Mouse (Mus musculus) embryo, embryonic 11 days (tissue): Measurements from ENCODE around the gene Gid4.
A peak's percentile ranks its signal among the peaks of the same experiment; 100 is the strongest.

Experiments used
- DNase-seq: peaks from one replicate; pipeline ENCODE4 v3.0.0-alpha.2; 2015

Gid4 gene

GRCm38 (mm10) chr11:60416963-60417716 lies at the start of gene Gid4:
Gene Gid4, plus strand, starts transcription at chr11:60417145.
- DNase-seq = peak; percentile 100

DNA sequence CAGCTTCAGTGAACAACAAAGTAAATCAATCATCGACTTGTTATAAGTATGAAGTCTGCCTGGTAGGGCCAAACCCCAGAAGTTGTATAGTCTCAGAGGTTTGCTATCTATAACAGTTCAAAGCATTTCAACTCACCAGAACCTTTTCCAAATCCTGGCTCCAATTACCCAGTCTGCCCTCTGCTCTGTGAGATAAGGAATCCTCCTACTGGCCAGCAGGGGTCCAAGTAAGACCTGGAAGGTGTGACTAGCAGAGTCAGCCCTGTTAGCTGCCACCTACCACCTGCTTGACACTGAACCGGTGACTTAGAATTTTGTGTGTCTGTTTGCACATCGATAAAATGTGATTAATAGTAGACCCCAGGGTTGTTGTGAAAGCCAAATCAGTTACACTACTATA lies 49.7 kb upstream of the Gid4 start:
- DNase-seq = peak; percentile 20

- no peak for DNase-seq
Measured at GRCm38 (mm10) chr11:60368909-60369308, 48.0 kb upstream of the Gid4 start.

DNA sequence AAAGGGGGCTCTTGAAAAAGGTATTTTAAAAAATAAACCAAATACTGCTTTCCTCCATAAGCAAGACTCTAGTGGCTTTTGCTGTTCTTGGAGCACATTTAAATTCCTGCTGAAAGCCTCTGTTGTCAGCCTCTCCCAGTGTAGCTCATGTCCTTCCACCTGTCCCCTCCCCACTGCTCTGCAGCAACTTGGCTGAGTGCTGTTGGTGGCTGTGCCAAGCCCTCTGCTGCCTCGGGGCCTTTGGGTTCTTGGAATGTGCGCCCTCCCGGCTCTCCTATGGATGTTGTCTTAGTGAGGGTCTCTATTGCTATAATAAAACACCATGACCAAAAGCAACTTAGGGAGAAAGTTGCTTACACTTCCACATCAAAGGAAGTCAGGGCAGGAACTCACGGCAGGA lies 47.5 kb upstream of the Gid4 start:
- no peak for DNase-seq

DNA sequence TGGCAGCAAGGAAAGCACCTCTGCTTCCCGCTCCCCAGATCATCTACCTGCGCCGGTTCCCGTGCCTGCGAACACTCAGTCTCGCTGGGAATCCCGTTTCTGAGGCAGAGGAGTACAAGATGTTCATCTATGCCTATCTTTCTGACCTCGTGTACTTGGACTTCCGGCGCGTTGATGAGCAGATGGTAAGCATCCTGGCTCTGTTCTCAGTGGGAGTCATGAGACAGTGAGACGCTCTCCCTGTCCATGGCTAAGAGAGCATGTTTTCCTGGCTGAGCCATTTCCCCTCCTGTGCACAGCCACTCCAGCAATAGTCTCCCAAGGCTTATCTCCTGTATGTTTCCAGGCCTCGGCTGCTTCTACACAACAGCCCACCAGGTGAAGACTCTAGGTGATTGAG lies 46.5 kb upstream of the Gid4 start:
- DNase-seq = no peak

- no peak for DNase-seq
Measured at GRCm38 (mm10) chr11:60374481-60374880, 42.5 kb upstream of the Gid4 start.

DNA sequence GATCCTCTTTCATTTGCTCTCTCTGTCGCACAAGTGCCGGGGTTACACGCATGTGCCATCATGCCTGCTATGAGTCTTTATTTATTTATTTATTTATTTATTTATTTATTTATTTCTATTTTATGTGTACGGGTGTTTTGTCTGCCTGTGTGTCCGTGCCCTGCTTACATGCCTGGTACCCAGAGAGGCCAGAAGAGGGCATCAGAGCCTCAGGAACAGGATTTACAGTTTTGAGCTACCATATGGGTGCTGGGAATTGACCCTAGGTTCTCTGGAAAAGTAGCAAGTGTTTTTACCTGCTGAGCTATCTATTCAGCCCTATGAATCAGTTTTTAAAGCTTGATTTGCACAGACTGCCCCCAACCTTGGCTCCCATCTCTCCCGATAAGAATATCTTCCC lies 33.4 kb upstream of the Gid4 start:
- DNase-seq = no peak

DNA sequence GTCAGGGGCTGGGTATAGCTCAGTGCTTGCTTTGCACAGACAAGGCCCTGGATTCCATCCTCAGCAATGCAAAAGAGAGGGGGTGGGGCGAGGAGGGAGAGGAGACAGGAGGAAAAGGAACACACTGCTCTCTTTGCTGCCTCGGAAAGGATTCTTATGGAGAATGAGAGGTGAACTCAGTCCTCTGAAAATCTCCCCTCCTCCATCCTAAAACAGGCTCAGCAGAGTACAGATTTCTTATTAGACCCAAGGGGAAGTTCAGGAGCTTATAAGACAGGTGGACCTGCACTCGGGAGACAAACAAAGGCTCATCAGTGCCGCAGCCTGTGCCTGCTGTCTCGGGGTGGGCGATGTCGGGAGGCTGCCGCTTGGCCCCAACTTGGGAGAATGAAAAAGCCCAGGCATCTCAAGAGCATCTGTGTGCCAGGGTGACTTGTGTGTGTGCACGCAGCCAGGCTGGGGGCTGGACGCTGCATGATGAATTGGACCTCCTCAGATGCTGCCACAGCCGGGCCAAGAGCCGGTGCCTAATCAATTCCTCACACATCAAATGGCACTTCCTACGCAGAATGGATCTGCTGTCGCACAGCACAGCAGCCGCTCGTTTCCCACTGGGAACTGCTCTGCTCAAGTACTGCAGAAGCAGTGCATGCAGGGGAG lies 32.1 kb upstream of the Gid4 start:
- DNase-seq = peak; percentile 59

- DNase-seq = no peak
Measured at GRCm38 (mm10) chr11:60385946-60386345, 31.0 kb upstream of the Gid4 start.

GRCm38 (mm10) chr11:60387944-60388343 lies 29.0 kb upstream of the Gid4 start:
- no peak for DNase-seq

- DNase-seq = no peak
Measured at GRCm38 (mm10) chr11:60391346-60391745, 25.6 kb upstream of the Gid4 start.

DNA sequence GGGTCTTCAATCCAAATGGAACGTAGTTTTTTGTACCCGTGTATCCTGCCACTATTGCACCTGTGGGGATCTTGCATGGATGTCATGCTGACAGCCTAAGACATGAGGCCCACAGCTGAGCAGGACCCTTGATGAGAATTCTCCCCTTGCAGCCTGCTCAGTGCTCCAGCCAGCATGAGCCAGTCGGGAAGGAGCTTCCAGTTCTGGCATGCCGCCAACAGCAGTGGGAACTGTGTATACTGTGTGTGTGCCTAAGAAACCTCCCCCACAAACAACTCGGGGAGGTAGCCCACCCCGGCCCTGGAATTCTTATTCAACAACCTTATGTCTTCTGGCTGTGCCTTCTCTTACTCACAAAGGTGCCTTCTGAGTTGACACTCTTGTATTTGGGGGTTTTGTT lies 20.4 kb upstream of the Gid4 start:
- no peak for DNase-seq

- no peak for DNase-seq
Measured at GRCm38 (mm10) chr11:60397172-60397571, 19.8 kb upstream of the Gid4 start.

DNA sequence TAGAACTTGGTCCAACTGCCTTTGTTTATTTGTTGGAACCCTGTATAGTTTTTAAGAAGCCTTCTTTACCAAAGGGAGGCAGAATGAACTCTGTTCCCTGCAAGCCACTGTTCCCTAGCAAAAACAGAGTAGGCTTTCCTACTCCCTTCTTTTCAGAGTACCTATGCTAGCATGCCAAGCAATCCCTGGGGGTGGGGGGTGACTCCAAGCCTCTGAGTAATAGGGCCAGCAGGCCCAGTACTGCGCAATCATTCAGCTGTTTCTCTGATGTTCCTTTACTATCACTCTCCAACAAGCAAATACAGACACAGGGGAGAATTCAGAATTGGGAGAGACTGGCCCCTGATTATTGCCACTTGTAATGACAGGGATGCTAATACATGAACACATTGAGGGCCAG lies 10.3 kb upstream of the Gid4 start:
- DNase-seq = no peak

GRCm38 (mm10) chr11:60412173-60412572 lies 4.8 kb upstream of the Gid4 start:
- DNase-seq = peak; percentile 89

DNA sequence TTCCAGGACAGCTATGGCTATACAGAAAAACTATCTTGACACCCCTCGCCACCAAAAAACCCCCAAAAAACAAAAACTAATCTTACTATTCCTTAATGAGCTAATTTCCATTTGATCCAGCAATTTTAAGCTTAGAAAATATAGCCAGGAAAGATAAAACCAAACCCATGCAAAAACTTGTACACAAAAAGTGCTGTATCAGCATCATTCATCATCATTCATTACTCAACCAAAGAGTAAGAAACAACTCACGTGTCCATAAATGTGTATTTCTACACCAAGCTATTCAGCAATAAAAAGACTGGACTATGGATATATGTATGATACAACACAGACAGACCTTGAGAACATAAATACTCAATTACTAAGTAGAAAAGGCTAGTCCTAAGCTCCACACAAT lies 4.0 kb upstream of the Gid4 start:
- no peak for DNase-seq

GRCm38 (mm10) chr11:60416590-60416962 lies 369 bp upstream of the Gid4 start:
- DNase-seq = no peak

- peak; percentile 62 for DNase-seq
Measured at GRCm38 (mm10) chr11:60417717-60418472, 950 bp downstream of the Gid4 start, which contains the start of gene Atpaf2. Gene Atpaf2, minus strand, starts transcription at chr11:60418457.

DNA sequence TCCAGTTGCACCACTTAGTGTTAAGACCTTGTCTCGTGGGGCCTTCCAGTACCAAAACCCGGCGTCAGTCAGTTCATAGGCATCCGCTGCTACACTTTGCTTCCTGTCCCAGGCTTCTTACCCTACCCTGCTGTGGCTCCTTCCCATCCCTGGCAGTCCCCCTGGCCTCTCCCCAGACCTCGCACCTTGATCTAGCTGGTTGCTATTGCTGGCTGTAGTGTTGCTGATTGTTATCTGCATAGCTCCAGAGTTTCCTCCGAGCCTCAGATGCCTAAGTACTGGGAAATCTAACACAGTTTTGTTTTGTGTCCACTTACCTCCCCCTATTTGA lies 1.5 kb downstream of the Gid4 start:
- DNase-seq = peak; percentile 10

DNA sequence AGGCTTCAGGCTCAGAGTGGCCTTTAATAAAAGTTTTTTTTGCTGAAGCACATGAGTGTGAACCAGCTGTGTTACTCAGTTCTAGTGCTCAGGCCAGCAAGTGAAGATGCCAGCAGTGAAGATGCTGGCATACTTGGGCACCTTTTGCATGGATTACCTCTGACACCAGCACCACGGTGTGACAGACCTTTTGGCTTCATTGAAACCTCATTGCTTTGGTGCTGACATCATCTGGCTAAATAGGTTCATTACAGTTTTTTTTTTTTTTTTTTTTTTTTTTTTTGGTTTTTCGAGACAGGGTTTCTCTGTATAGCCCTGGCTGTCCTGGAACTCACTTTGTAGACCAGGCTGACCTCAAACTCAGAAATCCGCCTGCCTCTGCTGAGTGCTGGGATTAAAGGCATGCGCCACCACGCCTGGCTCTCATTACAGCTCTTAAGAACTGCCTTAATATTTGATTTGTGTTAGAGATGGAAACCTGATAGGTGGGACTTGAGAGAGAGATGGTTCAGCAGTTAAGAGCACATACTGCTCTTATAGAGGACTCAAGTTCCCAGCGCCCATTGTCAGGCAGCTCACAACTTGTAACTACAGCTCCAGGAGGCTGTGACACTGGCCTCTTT lies 5.2 kb downstream of the Gid4 start:
- peak; percentile 22 for DNase-seq

- no peak for DNase-seq
Measured at GRCm38 (mm10) chr11:60423006-60423405, 6.1 kb downstream of the Gid4 start.

- no peak for DNase-seq
Measured at GRCm38 (mm10) chr11:60426417-60426816, 9.5 kb downstream of the Gid4 start.

DNA sequence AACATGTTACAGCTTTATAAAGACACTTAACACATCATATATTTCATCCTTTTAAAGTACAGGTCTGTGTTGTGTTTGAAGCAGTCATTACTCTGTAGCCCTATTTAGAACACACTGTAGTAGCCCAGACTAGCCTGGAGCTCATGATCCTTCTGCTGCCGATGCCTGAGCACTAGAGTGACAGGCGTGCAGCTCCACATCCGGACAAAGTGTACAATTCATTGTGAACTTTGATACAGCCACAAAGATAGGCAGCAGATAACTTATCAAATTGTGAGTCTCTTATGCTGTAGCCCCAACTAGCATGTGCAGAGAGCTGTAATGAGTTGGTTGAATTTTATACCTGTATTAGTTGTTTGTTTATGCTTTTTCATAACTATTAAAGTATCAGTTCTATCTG lies 10.7 kb downstream of the Gid4 start:
- no peak for DNase-seq

GRCm38 (mm10) chr11:60433501-60433900 lies 16.6 kb downstream of the Gid4 start:
- DNase-seq = no peak
